Mouse (Mus musculus) lung, postnatal 0 days (tissue): ENCODE results near the gene Armh3. TPM values are rescaled to one million over a fixed set of nuclear protein-coding genes. Genes with fewer than 3 reads are reported as not detected.
A peak's percentile ranks its signal among the peaks of the same experiment; 100 is the strongest.

Experiments used
- ATAC-seq: fragments of 200-750 bp; cut with Nextera tagmentation; 2 replicates; pipeline ENCODE4 v1.8.0; 2017; ENCODE audit warnings: moderate library complexity
- DNase-seq: peaks from one replicate; pipeline ENCODE4 v3.0.0-alpha.2; 2016; ENCODE audit warnings: low spot score
- H3K27ac ChIP-seq: fragments of 300-500 bp; sonication (generic); 2 replicates; pipeline ENCODE4 v1.5.1; 2014; ENCODE audit warnings: antibody characterized with exemption, mild to moderate bottlenecking, low read length, mixed read lengths
- H3K27me3 ChIP-seq: fragments of 300-500 bp; sonication (generic); replicated peaks from 2 replicates; pipeline ENCODE4 v1.6.1; 2014; ENCODE audit warnings: low read length, mixed read lengths; ENCODE audit not compliant: insufficient read depth
- H3K36me3 ChIP-seq: fragments of 300-500 bp; sonication (generic); 2 replicates; pipeline ENCODE4 v1.6.1; 2014; ENCODE audit warnings: low read length, mixed read lengths; ENCODE audit not compliant: insufficient read depth
- H3K4me1 ChIP-seq: fragments of 300-500 bp; sonication (generic); 2 replicates; pipeline ENCODE4 v1.6.1; 2014; ENCODE audit warnings: antibody characterized with exemption, low read depth, low read length, mixed read lengths; ENCODE audit not compliant: insufficient read depth
- H3K4me2 ChIP-seq: fragments of 300-500 bp; sonication (generic); replicated peaks from 2 replicates; pipeline ENCODE4 v1.6.1; 2014; ENCODE audit warnings: low read depth, mild to moderate bottlenecking, low read length, moderate library complexity, mixed read lengths
- H3K4me3 ChIP-seq: fragments of 300-500 bp; sonication (generic); 2 replicates; pipeline ENCODE4 v1.5.1; 2014; ENCODE audit warnings: low read depth, low read length
- H3K9ac ChIP-seq: fragments of 300-500 bp; sonication (generic); replicated peaks from 2 replicates; pipeline ENCODE4 v1.6.1; 2014; ENCODE audit warnings: low read depth, mild to moderate bottlenecking
- H3K9me3 ChIP-seq: fragments of 300-500 bp; sonication (generic); 2 replicates; pipeline ENCODE4 v1.6.1; 2016; ENCODE audit warnings: low read length, mixed read lengths
- CTCF ChIP-seq: IDR thresholded peaks from 2 replicates; pipeline ENCODE4 v1.5.1; 2016; ENCODE audit warnings: antibody characterized with exemption, mild to moderate bottlenecking
- EP300 ChIP-seq: IDR thresholded peaks from 2 replicates; pipeline ENCODE4 v1.6.1; 2016; ENCODE audit warnings: antibody characterized with exemption, mild to moderate bottlenecking, control low read depth
- WGBS: fragments of 180-500 bp; shearing (Covaris S2); extraction: QIAGEN DNeasy Blood & Tissue Kit; methylation state at CpG from one replicate; pipeline ENCODE4 v1.1.7; 2014; 5-methylcytosine and 5-hydroxymethylcytosine counted together
- polyA plus RNA-seq: library from polyadenylated mRNA; unstranded; fragments of >200 nt; fragmentation: Nextera tagmentation; extraction: Ambion mirVana; gene quantifications from 2 replicates; pipeline ENCODE4 v1.2.1, GENCODE M21; 2015

The Armh3 gene
- polyA plus RNA-seq, 1 experiment from 2014 or later = 9.0 TPM

DNA sequence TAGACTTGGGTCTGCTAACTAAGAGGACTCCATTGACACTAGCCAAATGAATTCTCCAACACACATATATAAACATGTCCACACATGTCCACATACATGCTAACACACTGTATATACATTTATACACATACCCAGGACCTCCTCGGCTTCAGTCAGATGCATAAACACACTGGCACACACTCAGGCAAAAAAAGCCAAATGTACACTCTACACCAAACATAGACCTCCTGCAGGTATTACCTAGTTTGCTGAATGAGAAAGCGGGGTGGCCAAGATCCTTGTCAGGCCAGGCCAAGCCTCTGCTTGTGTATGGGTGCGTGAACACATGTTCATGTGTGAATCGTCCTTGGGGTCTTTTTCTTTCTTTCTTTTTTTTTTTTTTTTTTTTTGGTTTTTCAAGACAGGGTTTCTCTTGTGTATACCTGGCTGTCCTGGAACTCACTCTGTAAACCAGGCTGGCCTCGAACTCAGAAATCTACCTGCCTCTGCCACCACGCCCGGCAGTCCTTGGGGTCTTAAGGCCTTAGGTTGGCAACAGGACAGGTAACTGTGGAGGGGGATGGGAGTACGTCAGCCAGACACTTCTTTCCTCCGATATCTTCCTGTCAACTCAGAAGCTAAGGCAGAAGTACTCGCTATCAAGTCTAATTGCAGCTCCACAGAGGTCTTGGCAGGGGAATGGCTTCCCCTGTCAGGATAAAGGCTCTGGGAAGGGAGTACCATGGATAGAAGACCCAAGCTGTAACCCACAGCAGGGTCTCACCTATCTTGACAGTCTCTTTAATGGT, 32.1 kb upstream of the Armh3 start:
- Histone ChIP-seq H3K9ac (no peak overlapping the region), H3K27me3 (no peaks in the 10 kb centered on the region), H3K27ac (no peak overlapping the region), H3K36me3 (peaks cover 36% of the 10 kb centered on the region), H3K4me1 (no peaks in the 10 kb centered on the region), H3K4me2 (no peak overlapping the region), H3K9me3 (no peaks in the 10 kb centered on the region), H3K4me3 (no peak overlapping the region)
- TF ChIP-seq CTCF (no peak), EP300 (no peak)
- WGBS = 91% methylated on average over 10 of the region's 10 CpGs
- no peak for DNase-seq
- no peak for ATAC-seq

DNA sequence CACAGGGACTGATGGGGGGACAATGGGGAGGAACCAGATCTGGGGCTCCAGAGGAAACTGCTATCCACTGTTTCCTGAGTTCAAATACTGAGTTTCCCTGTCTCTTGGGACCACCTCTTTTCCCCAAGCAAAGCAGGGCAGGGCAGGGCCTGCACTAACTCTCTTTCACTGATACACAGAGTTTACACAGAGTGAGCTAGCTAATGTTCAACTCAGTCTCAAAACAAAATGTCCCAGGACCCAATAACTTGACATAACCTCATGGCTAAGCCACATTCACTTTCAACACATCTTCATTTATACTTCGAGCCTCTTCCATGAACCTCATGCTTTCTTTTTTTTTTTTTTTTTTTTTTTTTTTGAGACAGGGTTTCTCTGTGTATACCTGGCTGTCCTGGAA, 31.4 kb upstream of the Armh3 start:
- DNase-seq (no peak), ATAC-seq (no peak)
- 97% methylated on average over 1 of the region's 1 CpGs for WGBS
- Histone ChIP-seq H3K9ac (no peak overlapping the region), H3K36me3 (peaks cover 28% of the 10 kb centered on the region), H3K27ac (no peak overlapping the region), H3K9me3 (no peaks in the 10 kb centered on the region), H3K4me2 (no peak overlapping the region), H3K27me3 (no peaks in the 10 kb centered on the region), H3K4me1 (no peaks in the 10 kb centered on the region), H3K4me3 (no peak overlapping the region)
- TF ChIP-seq CTCF = no peak
- TF ChIP-seq EP300 = no peak

DNA sequence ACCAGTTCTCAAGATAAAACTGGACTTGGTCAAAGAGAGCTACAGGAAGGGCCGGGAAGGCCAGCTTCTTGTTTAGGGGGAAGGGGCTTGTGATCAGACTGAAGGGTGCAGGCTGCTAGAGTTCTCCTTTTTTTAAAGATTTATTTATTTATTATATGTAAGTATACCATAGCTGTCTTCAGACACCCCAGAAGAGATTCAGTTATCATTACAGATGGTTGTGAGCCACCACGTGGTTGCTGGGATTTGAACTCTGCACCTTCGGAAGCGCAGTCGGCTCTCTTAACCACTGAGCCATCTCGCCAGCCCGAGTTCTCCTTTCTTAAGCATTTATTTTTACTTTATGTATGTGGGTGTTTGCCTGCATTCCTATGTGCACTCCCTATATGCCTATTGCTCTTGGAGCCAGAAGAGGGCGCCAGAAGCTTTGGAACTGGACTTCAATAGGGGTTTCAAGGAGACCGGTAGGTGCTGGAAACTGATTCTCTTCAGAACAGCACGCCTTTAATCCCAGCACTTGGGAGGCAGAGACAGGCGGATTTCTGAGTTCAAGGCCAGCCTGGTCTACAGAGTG, 30.5 kb upstream of the Armh3 start:
- Histone ChIP-seq H3K27ac (no peak overlapping the region), H3K9ac (no peak overlapping the region), H3K4me3 (no peak overlapping the region), H3K4me2 (no peak overlapping the region), H3K9me3 (no peaks in the 10 kb centered on the region), H3K36me3 (peaks cover 20% of the 10 kb centered on the region; the same call in 1 of the 2 replicates), H3K27me3 (no peaks in the 10 kb centered on the region), H3K4me1 (no peaks in the 10 kb centered on the region)
- DNase-seq (peak; percentile 39), ATAC-seq (no peak)
- WGBS = 69% methylated on average over 11 of the region's 11 CpGs
- TF ChIP-seq CTCF (peak; percentile 59), EP300 (no peak)

DNA sequence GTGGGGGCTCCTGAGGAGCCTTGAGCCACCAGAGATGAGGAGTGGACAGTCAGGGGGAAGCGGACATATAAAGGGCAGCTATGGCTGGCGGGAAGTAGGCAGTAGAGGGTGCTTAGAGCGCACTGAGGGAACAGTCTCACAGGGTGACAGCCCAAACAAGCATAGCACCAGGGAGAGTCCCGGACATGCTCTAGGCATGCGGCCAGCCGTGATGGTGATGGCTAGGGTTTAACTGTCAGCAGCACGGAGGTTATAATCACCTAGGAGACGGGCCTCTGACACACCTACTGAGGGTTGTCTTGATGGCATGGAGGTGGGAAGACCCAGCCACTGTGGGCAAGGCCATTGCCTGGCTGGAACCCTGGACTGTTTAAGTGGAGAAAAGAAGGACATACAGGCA, 28.3 kb upstream of the Armh3 start:
- Histone ChIP-seq H3K9me3 (no peaks in the 10 kb centered on the region), H3K4me3 (no peak overlapping the region), H3K4me1 (no peaks in the 10 kb centered on the region), H3K9ac (no peak overlapping the region), H3K4me2 (no peak overlapping the region), H3K36me3 (no peaks in the 10 kb centered on the region), H3K27me3 (no peaks in the 10 kb centered on the region), H3K27ac (peak overlapping the region; percentile 20; the same call in 1 of the 2 replicates)
- no peak for DNase-seq
- 35% methylated on average over 8 of the region's 8 CpGs for WGBS
- ATAC-seq = peak; percentile 21; the same call in 1 of the 2 replicates
- TF ChIP-seq CTCF = no peak
- no peak for TF ChIP-seq EP300

DNA sequence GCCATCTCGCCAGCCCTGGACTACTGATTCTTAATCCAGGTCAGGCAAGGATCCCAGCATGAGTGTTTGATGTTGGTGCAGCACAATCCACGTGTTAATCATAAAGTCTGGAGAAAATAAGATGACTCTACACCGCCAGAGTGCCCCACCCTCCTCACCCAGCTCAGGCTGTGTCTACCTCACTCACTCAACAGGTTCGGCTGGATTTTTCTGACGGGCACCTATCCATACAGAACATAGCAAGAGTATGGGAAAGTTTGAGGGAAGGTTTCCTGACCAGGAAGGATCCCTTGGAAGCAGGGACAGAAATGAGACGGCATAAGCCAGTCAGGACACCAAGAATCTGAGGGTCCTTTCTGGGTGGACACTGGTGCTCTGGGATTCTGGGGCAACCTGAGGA, 26.7 kb upstream of the Armh3 start:
- 50% methylated on average over 6 of the region's 6 CpGs for WGBS
- Histone ChIP-seq H3K4me1 (no peaks in the 10 kb centered on the region), H3K27me3 (no peaks in the 10 kb centered on the region), H3K4me2 (no peak overlapping the region), H3K9ac (no peak overlapping the region), H3K36me3 (no peaks in the 10 kb centered on the region), H3K9me3 (no peaks in the 10 kb centered on the region), H3K4me3 (no peak overlapping the region), H3K27ac (peak overlapping the region; percentile 22; the same call in 1 of the 2 replicates)
- TF ChIP-seq CTCF (no peak), EP300 (peak; percentile 25)
- peak; percentile 82 for DNase-seq
- ATAC-seq = peak; percentile 92

DNA sequence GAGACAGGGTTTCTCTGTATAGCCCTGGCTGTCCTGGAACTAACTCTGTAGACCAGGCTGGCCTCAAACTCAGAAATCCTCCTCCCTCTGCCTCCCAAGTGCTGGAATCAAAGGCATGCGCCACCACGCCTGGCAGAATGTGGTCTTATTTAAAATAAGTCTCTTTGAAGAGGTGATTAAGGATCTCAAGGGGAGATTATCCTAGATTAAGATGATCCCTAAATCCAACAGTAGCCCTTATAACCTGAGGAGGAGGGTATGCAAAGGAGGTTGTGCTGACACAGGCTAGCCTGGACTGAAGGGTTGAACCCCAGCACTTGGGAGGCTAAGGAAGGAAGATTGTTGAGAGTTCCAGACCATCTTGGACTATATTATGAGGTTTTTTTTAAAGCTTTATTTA, 17.7 kb upstream of the Armh3 start:
- no peaks in the 10 kb centered on the region for H3K9me3 ChIP-seq
- no peak overlapping the region for H3K27ac ChIP-seq
- DNase-seq (no peak), ATAC-seq (no peak)
- no peaks in the 10 kb centered on the region for H3K27me3 ChIP-seq
- H3K4me2 ChIP-seq = no peak overlapping the region
- H3K9ac ChIP-seq = no peak overlapping the region
- WGBS = 73% methylated on average over 2 of the region's 2 CpGs
- TF ChIP-seq CTCF (no peak), EP300 (no peak)
- no peaks in the 10 kb centered on the region for H3K36me3 ChIP-seq
- H3K4me3 ChIP-seq = no peak overlapping the region
- no peaks in the 10 kb centered on the region for H3K4me1 ChIP-seq
